Mouse (Mus musculus): ENCODE data around the gene Cyp2d9.
"Not testable (repeated sequence)": the region's sequence is repeated elsewhere in the genome, so short reads cannot be mapped to it uniquely, and the experiment has no call there.

GRCm38 (mm10) chr15:82450045-82450444 is 16.8 kb downstream of the Cyp2d9 start:
- not testable (repeated sequence) for TF ChIP-seq CTCF (IDR thresholded peaks at IDR 0.05; ENCODE audit: insufficient read depth, low read length); POLR2A (IDR thresholded peaks at IDR 0.05; ENCODE audit: borderline replicate concordance, extremely low read depth, low read depth, low read length)
